Mouse (Mus musculus) testis, adult 2 months (tissue): ENCODE results near the gene Rpp25. TPM values are rescaled to one million over a fixed set of nuclear protein-coding genes. Genes with fewer than 3 reads are reported as not detected.

Experiments used
- H3K27ac ChIP-seq: fragments of 200-500 bp; 2 replicates; pipeline ENCODE4 v1.5.1; 2012; ENCODE audit warnings: low read depth, low read length; ENCODE audit not compliant: control insufficient read depth, insufficient read depth
- H3K27me3 ChIP-seq: fragments of 200-500 bp; 2 replicates; pipeline ENCODE4 v1.6.1; 2012; ENCODE audit warnings: mild to moderate bottlenecking, low read length, moderate library complexity; ENCODE audit not compliant: control insufficient read depth, insufficient read depth
- H3K36me3 ChIP-seq: fragments of 200-500 bp; 2 replicates; pipeline ENCODE4 v1.6.1; 2012; ENCODE audit warnings: mild to moderate bottlenecking, low read length; ENCODE audit not compliant: control insufficient read depth, insufficient read depth
- H3K4me1 ChIP-seq: fragments of 200-500 bp; 2 replicates; pipeline ENCODE4 v1.6.1; 2012; ENCODE audit warnings: low read length; ENCODE audit not compliant: control insufficient read depth, insufficient read depth
- H3K4me3 ChIP-seq: fragments of 200-500 bp; 2 replicates; pipeline ENCODE4 v1.5.1; 2012; ENCODE audit warnings: low read depth, mild to moderate bottlenecking, low read length, moderate library complexity, mixed read lengths; ENCODE audit not compliant: control insufficient read depth
- CTCF ChIP-seq: fragments of 200-500 bp; IDR thresholded peaks from 2 replicates; pipeline ENCODE4 v1.5.1; 2012; ENCODE audit warnings: low read depth, mild to moderate bottlenecking, inconsistent platforms, low read length, moderate library complexity; ENCODE audit not compliant: control insufficient read depth, insufficient read depth, insufficient replicate concordance
- POLR2A ChIP-seq: fragments of 200-500 bp; IDR thresholded peaks from 2 replicates; pipeline ENCODE4 v1.6.1; 2012; ENCODE audit warnings: low read depth, mild to moderate bottlenecking, inconsistent platforms, low read length, moderate library complexity; ENCODE audit not compliant: control insufficient read depth
- polyA plus RNA-seq: library from polyadenylated mRNA; depleted of rRNA; stranded (reverse); fragments of >200 nt; gene quantifications from 2 replicates; pipeline ENCODE4 v1.2.3, GENCODE M21; 2012; rRNA removed

Gene Rpp25
- polyA plus RNA-seq = 0.20 and 0.55 TPM in 2 replicates

DNA sequence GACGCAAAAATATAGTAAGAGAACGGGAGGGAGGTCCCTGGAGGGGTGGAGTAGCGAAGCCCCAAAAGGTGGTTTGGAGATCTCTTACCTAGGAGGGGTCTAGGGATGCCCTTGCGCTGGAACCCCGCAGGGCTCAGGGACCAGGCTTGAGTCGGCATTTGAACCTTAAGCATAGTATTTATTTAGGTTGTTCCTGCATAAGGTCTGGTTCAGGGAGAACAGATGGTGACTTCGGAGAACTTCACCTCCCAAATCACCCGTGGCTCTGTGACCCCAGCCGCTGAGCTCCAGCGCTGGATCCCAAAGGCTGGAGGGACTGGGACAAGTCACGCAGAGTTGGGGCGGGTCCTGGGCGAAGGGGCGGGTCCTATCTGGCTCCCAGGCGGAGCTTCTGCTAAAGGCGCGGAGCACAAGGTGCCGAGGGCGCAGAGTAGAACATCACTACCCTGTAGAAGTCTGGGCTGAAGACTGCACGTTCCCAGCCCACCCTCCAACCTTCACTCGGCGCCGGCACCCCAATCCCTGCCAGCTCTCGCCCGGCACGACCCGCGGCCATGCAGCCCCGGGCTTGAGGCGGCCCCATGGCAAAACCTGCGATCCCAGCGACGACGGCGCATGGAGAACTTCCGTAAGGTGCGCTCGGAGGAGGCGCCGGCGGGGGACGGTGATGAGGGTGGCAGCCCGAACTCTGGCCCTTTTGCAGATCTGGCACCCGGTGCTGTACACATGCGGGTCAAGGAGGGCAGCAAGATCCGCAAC lies at the start of gene Rpp25:
Gene Rpp25 (plus strand): TSS at position 405 of the 759 bp plus-strand sequence.
- peak within 1 kb of the TSS; percentile 70 for H3K4me3 ChIP-seq
- H3K27me3 ChIP-seq = no peaks in the 10 kb centered on the region
- peaks cover 15% of the 10 kb centered on the region for H3K4me1 ChIP-seq
- no peak within 1 kb of the TSS for H3K27ac ChIP-seq
- H3K36me3 ChIP-seq = no peaks in the 10 kb centered on the region
- TF ChIP-seq CTCF (no peak), POLR2A (no peak)

DNA sequence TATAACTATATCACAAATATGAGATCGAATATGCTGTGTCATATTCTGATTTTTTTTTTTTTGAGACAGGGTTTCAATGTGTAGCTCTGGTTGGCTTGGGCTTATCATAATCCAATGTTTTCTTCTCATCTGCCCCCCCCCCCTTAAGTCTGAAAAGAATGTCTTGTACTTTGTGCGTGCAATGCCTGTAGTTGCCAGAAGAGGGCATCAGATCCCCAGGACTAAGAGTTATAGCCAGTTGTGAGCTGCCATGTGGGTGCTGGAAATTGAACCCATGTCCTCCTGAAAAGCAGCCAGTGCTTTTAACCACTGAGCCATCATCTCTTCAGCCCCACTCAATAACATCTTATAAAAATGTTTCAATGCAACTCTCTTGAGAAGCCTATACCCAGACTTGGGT lies 44.1 kb upstream of the Rpp25 start:
- H3K36me3 ChIP-seq = no peaks in the 10 kb centered on the region
- no peak overlapping the region for H3K27ac ChIP-seq
- TF ChIP-seq POLR2A (no peak), CTCF (peak; percentile 34; the same call in 1 of the 2 replicates)

DNA sequence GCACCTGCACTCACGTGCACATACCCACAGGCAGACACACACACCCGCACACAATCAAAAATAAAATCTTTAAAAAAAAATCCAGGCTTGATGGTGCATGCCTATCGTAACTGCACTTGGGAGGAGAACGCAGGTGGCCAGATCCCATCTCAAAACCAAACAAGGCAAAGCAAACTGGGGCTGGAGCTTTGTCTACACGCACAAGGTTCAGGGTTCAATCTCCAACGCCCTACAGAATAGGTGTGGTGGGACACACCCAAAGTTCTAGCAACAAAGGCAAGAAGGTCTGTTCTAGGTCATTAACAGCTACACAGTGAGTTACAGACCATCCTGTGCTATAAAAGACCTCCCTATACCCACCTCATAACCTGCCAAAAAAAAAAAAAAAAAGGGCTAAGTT lies 41.0 kb upstream of the Rpp25 start:
- no peak for TF ChIP-seq CTCF
- no peak for TF ChIP-seq POLR2A
- Histone ChIP-seq H3K36me3 (no peaks in the 10 kb centered on the region), H3K4me3 (no peak overlapping the region), H3K4me1 (peaks cover 10% of the 10 kb centered on the region), H3K27me3 (no peaks in the 10 kb centered on the region), H3K27ac (no peak overlapping the region)

More for the DNA sequence above, 44.1 kb upstream of the Rpp25 start:
- Histone ChIP-seq H3K4me1 (no peaks in the 10 kb centered on the region), H3K27me3 (no peaks in the 10 kb centered on the region), H3K4me3 (no peak overlapping the region)

DNA sequence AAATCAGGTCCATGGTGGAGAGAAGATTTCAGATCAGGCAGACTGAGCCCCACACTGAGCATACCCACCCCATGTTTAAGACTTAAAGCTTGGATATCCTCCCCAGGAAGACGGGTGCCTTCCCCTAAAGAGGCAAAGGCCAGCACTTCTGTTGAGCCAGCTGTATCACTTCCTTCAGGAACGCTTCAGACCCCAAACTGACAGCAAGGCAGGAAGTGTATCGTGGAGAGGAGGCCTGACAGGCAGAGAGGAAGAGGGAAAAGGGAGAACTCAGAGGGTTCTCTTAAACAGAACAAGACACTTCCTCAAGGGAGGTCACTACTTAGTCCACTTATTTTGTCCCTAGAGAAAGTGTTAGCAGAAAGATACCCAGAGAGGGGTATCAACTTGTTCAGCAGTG lies 37.7 kb upstream of the Rpp25 start:
- no peaks in the 10 kb centered on the region for H3K27me3 ChIP-seq
- no peak overlapping the region for H3K4me3 ChIP-seq
- H3K36me3 ChIP-seq = no peaks in the 10 kb centered on the region
- H3K4me1 ChIP-seq = peaks cover 14% of the 10 kb centered on the region
- no peak overlapping the region for H3K27ac ChIP-seq
- no peak for TF ChIP-seq POLR2A
- TF ChIP-seq CTCF = no peak

DNA sequence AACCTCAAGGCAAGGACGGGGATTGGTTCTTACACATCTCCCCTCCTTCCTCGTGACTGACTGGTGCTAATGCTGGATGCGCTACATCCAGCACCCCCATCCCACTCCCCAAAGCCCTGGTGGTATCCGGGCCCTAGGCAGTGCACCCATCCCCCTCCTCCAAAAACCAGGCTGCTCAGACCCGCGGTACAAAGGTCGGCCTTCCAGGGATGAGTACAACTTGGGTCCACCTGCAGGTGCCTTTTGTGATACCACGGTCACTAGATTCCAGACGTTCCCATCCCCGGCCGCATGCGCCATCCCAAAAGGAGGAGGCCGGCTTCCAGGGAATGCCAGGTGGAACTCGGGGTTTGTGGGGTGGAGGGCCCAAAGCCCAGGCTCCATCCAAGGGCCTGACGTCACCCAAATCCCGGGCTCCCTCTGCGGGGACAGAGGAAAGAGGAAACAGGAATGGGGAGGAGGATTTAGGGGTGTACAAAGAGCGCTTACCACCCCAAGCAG lies 36.5 kb upstream of the Rpp25 start:
- peak overlapping the region; percentile 83 for H3K4me3 ChIP-seq
- no peak for TF ChIP-seq POLR2A
- no peak for TF ChIP-seq CTCF
- H3K27ac ChIP-seq = no peak overlapping the region
- H3K4me1 ChIP-seq = peaks cover 14% of the 10 kb centered on the region
- H3K27me3 ChIP-seq = no peaks in the 10 kb centered on the region
- H3K36me3 ChIP-seq = no peaks in the 10 kb centered on the region

DNA sequence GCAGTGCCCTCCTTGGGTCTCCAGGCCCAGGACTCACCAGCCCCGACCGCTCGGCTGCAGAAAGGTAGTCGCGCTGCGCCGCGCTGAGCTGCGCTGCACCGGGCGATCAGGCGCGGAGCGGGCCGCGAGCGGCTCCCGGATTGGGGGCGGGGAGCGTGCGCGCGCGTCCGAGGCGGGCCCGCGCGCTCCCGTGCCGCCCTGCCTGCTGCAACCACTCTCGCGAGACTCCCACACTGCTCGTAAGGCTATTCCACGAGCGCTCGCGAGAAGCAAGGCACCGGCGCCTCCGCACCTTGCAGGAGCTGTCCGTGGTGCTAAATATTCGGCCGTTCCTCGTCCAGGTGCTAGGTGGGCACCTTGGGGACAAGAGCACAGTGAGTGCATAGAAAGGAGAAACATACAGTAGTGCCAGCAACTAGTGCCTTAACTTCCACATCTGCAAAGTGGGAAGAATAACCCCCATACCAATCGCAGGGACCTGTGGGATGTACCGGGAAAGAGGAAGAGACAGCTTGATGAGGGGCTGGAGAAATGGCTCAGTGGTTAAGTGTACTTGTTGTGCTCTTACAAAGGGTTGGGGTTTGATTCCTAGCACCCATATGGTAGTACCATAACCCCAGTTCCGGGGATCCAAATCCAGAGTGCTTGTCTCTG lies 35.8 kb upstream of the Rpp25 start, which contains the start of gene Scamp5:
Gene Scamp5 (minus strand): TSS at position 165 of the 654 bp plus-strand sequence.
- no peak within 1 kb of the TSS for H3K27ac ChIP-seq
- no peak for TF ChIP-seq CTCF
- no peak for TF ChIP-seq POLR2A
- H3K36me3 ChIP-seq = no peaks in the 10 kb centered on the region
- H3K4me1 ChIP-seq = peaks cover 14% of the 10 kb centered on the region
- H3K27me3 ChIP-seq = no peaks in the 10 kb centered on the region
- peak within 1 kb of the TSS; percentile 83 for H3K4me3 ChIP-seq

DNA sequence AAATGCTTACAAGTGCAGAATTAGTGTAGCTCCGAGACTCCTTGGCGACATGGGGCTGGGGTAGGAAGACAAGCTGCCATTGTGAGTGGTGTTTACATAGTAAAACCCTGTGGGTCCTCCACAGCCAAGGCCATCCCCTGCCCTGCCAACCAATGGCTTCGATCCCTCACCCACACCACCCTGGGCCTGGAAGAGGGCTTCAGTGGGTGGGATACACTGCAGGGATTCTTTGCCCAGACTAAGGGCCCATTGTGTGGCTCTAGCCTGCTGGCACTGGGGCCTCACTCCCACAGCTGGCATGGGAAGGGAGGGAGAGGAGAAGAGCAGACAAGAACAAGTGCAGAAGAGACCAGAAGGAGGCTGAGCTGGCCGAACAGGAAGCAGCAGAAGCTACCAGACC lies 34.9 kb upstream of the Rpp25 start:
- peaks cover 14% of the 10 kb centered on the region for H3K4me1 ChIP-seq
- no peak overlapping the region for H3K27ac ChIP-seq
- TF ChIP-seq POLR2A = no peak
- no peak for TF ChIP-seq CTCF
- no peak overlapping the region for H3K4me3 ChIP-seq
- no peaks in the 10 kb centered on the region for H3K36me3 ChIP-seq
- H3K27me3 ChIP-seq = no peaks in the 10 kb centered on the region
